Mouse (Mus musculus): ENCODE data around the gene Wfdc1.

The Wfdc1 gene

DNA sequence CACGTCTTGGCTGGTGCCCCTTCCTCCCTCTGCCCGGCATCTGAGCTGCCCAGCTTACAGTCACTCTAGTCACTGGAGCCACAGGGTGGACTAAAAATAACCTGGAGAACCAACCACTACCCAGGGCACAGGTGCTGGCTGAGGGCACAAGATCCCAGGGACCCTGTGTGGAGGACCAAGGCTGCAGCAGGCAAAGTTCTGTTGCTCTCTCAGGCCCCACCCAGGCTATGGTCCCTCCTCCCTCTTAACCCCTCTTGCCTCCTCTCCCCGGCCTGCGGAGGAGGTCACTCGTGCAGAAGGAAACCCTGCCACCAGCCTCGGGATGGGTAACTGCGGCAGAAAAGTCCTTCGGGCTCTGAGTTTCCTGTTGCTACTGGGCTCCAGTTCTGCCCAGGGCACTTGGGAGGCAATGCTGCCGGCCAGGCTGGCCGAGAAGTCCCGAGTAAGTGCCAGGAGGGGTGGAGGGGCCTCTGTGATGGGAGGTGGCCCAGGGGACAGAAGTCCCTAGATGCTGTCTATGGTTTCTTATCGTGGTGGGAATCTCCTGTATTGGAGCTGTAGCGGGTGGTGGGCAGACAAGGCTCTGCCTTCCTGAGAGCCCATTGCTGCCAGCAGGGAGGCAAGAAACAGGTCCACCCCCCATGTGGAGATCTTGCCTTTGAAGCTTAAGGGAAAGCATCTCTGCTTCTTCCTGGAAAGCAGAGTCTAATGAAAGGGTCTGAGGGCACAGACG is at the start of gene Wfdc1:
Gene Wfdc1 (plus strand): TSS at position 147 of the 733 bp plus-strand sequence.
- DNase-seq = peak; percentile 54 to 55

DNA sequence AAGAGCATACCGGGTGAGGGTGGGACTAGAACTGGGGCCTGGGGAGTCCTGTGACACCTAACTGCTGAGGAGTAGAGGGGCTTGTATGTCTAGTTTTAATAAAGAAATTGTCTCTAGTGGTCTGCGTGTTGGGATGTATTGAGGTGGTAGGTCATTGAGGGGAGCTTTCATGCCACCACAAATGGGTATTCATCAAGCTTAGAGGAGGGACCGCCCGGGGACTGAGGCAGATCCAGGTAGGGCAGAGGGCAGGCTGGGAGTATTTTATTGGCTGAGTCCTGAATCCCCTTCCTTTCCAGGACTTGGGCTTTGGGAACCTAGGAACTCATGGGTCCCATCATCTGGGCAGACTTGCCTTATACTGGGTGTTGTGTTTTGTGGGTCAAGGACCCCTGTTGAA is 49.4 kb upstream of the Wfdc1 start:
- DNase-seq = no peak

- no peak for DNase-seq
Measured at GRCm38 (mm10) chr8:119617586-119617985, 48.6 kb upstream of the Wfdc1 start.

- DNase-seq = no peak
Measured at GRCm38 (mm10) chr8:119618887-119619286, 47.3 kb upstream of the Wfdc1 start.

DNA sequence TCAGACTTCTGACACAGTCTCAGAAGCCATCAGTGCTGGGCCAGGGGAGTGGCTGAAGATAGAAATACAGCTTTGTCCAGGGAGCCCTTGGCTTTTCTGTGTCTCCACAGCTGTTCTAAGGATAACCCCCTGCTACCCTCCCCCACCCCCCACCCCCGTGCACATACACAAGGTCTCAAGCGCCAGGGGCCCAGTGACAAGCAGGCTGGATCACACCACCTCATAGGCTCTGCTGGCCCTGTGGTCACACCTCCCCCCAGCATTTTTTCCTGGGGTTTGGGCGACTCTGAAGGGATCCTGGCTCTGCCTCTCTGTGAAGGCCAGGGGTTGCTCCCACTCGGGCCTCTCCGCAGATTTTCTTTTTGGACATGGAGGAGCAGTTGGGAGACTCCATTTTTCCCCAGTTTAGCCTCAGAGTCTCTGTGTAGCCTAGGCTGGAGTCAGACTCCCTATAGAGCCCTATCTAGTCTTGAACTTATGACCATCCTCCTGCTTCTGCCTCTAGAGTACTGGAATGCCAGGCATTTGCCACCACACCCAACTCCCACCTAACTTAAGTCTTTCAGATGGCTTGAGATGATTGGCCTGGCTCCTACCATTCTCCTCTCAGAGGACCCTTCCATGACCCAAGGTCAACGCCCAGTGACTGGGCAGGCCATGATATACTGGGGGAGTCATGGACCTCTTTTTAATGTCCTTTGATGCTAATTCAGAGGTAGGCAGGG is 45.9 kb upstream of the Wfdc1 start:
- no peak for DNase-seq

DNA sequence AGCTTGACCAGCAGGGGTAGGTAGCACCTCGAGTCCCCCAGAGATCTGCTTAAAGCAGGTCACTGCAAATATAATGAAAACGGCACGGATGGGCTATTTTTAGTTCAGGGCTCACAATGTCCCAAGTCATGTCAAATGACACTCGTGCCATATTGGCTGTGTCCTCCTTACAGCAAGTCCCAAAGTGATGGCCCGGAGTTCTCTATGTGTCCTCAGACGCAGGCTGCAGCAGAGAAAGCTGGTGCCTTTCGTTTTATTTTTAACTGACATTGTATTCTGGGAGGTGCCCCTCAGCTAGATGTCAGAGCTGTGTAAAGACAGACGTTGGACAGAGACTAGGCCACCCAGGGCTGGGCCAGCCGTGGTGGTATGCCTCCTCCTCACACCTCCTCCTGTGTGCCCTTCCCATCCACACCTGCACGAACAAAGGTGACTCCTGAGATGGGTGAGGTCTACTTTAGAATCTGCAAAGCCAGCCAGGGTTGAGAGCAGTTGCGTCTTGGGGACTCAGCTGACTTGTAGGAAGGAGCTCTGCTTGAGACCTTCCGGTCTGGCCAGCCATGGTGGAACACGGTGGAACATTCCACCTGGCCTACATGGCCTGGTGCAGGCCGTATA is 45.2 kb upstream of the Wfdc1 start:
- no peak for DNase-seq

- DNase-seq = no peak
Measured at GRCm38 (mm10) chr8:119622555-119622954, 43.6 kb upstream of the Wfdc1 start.

DNA sequence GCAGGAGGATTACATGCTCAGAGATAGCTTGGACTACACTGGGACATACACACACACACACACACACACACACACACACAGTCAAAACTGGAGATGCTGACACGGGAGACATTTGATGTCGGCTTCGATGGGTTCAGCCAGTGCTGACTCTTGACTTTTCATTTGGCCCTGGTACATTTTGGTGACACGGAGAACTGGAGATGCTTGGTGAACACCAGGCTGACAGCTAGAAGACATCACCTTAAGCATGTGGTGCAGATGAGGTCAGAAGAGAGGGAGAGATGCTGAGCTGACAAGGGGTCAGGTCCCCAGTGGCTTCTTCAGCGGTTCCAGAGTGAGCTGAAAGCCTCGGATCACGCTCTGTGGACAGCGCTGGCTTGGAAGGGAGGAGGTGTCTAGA is 43.1 kb upstream of the Wfdc1 start:
- DNase-seq = no peak

GRCm38 (mm10) chr8:119623744-119624143 is 42.4 kb upstream of the Wfdc1 start:
- no peak for DNase-seq

DNA sequence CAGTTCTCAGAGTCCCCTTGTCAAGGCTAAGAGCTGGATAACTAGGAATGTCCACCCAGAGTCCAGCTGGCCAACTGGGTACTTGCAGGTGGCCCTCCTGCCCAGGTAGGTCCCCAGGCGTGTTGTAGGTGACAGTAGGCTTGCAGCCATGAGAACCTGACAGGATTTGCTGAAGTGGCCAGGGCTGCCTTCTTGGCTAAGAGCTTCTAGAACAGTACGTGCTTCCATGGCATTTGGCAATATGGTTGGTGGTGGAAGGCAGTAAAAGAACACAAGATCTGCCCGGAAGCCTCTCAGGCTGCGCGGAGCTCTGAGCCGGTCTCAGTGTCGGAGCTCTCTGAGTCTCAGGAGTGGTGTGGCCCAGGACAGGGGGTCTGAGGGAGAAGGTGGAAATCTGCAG is 41.2 kb upstream of the Wfdc1 start:
- no peak for DNase-seq

GRCm38 (mm10) chr8:119625788-119626187 is 40.4 kb upstream of the Wfdc1 start:
- DNase-seq = no peak

DNA sequence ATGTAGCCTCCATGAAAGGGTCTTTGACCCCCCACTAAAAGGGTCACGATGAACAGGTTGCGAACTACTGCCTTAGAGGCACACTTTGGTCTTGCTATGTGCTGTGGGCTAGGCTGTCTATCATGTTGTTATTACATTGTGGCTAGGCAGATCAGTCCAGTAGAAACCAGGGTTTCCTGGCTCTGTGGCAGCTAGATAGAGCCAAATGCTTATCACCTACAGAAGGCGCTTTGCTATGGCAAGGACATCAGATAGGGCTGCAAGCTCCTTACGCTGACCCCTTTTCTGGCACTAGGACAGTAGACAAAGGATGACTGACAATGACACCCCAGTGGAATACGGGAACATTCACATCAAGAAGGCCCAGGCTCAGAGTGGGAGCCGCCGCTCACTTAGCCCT is 39.0 kb upstream of the Wfdc1 start:
- DNase-seq = no peak

- no peak for DNase-seq
Measured at GRCm38 (mm10) chr8:119627613-119628359, 38.4 kb upstream of the Wfdc1 start.

GRCm38 (mm10) chr8:119630841-119631240 is 35.3 kb upstream of the Wfdc1 start:
- no peak for DNase-seq

DNA sequence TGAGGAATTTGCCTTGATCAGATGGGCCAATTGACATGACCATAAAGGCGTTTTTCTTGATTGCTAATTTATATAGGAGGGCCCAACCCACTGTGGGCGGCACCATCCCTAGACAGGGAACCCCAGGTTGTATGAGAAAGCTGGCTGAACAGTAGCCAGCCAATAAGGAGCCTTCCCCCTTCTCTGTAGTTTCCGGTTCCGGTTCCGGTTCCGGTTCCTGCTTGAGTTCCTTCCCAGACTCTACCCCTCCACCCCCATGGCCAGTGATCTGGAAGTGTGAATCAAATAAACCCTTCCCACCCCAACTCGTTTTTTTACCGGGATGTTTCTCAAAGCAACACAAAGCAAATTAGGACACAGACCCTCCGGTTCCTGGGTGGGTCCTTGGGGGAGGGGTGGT is 33.9 kb upstream of the Wfdc1 start:
- DNase-seq = no peak

- no peak for DNase-seq
Measured at GRCm38 (mm10) chr8:119632909-119633308, 33.3 kb upstream of the Wfdc1 start.

DNA sequence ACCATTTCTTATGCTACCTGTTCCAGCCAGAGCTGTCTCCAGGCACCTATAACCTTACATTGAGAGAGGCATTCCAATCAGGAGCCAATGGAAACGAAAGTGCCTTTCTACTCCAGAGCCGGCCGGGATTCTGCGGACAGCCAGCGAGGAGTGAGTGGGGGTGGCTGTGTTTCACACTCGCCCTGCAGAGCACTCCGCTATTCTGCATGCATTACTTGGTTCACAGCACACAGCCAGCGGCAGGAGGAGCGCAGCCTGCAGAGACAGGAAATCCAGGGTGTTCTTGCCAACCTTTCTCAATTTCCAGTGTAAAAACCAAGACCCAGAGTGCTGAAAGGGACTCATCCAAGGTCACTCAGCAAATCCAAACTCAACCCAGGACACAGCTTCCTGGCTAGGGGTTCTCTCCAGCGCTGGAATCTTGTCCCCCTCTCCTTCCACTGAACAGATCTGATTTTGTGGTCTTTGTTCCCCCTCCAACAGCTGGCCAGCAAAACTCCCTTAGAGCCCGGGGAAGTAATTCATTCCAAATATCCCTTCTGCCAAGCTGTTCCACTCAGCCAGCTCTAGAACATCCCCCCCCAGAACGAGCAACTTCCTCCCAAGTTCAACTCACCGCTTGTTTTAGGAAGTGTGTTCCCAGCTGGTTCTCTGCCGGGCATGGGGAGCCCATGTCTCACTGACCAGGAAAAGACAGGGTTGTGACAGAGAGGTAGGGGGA is 31.4 kb upstream of the Wfdc1 start:
- DNase-seq = no peak

- DNase-seq = peak; percentile 25 to 46
Measured at GRCm38 (mm10) chr8:119635378-119635777, 30.8 kb upstream of the Wfdc1 start, which contains the start of gene Kcng4. TSS of gene Kcng4 (minus strand) at chr8:119635680.

DNA sequence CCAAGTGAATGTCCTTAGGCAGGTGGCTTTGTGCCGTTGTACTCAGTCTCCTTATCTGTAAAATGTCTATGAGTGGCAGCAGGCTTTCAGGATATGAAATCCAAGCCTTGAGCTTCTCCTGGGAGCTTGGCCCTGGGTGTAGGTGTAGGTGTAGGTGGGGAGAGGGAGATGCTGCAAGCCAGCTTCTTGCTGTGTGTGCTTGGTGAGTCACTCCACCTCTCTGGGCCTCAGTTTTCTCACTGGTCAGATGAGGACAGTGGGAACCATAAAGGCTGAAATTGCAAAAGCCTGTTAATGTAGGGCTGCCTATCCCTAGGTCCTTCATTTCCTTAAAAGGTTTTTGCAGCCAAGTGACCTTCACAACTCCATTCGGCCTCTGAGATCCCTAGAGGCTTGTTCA is 30.2 kb upstream of the Wfdc1 start:
- DNase-seq = no peak

- no peak for DNase-seq
Measured at GRCm38 (mm10) chr8:119636766-119637165, 29.4 kb upstream of the Wfdc1 start.

GRCm38 (mm10) chr8:119637381-119637780 is 28.8 kb upstream of the Wfdc1 start:
- no peak for DNase-seq

GRCm38 (mm10) chr8:119638261-119638660 is 27.9 kb upstream of the Wfdc1 start:
- no peak for DNase-seq

DNA sequence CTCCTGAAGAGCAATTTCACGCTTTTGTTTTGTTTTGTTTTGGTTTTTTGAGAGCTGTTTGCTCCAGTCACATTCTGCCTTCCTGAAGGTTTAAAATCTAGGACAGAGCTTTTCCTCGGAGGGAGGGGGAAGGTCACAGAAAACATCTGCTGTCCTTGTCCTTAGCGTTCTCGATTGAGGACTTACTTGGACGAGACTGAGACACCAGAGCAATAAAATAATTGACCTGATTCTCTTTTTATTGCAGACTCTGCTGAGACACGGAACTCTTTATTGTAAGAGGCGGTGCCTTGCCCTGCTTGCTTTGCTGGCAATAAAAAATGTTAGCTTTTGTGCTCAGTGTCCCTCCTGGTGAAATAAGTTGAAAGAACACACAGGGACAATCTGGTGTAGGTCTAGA is 26.4 kb upstream of the Wfdc1 start:
- DNase-seq = no peak

Data from lung, postnatal 4 days (tissue).